Mouse (Mus musculus) heart, adult 2 months (tissue): ENCODE data around the gene Sapcd1.

Experiments used
- CTCF ChIP-seq: fragments of 200-600 bp; IDR thresholded peaks from 2 replicates; pipeline ENCODE4 v1.8.1; 2022; ENCODE audit warnings: antibody characterized with exemption, mild to moderate bottlenecking, moderate library complexity
- POLR2A ChIP-seq: fragments of 200-500 bp; IDR thresholded peaks from 2 replicates; pipeline ENCODE4 v1.6.1; 2011; ENCODE audit warnings: mild to moderate bottlenecking, low read depth, low read length, control low read depth; ENCODE audit not compliant: insufficient read depth

GRCm38 (mm10) chr17:35074097-35074496 is 46.3 kb upstream of the Sapcd1 start:
- no peak for TF ChIP-seq CTCF
- TF ChIP-seq POLR2A = no peak
